Mouse (Mus musculus) induced T-regulatory cell, adult 2 months (primary cell): ENCODE measurements around the gene Fads1.
"Not testable (repeated sequence)": the region's sequence is repeated elsewhere in the genome, so short reads cannot be mapped to it uniquely, and the experiment has no call there.

ENCODE experiments used
- DNase-seq: peaks from one replicate; pipeline ENCODE4 v3.0.0-alpha.2; 2012; ENCODE audit warnings: low read depth

The Fads1 gene

DNA sequence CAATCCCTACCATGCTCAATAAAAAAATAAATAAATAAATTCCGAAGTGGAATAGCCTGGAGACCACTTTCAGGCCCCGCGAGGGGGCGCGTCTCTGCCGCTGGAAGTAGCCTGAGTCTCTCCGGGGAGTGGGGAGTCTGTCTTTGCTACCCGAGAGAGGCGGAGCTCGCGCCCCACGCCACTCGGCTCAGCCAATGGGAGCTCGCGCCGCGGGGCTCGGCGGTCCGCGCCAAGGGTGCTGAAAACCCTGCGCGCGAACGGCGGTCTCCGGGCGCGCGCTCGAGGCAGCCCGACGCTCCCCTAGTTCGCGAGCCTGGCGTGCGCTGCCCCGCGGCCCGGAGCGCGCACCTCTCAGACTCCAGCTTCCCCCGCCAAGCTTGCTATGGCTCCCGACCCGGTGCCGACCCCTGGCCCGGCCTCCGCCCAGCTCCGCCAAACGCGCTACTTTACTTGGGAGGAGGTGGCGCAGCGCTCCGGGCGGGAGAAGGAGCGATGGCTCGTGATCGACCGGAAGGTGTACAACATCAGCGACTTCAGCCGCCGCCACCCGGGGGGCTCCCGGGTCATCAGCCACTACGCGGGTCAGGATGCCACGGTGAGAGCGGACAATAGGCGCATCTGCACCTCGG is at the start of gene Fads1:
Gene Fads1 (plus strand): TSS at position 219 of the 629 bp plus-strand sequence.
- DNase-seq, result peak; percentile 89

DNA sequence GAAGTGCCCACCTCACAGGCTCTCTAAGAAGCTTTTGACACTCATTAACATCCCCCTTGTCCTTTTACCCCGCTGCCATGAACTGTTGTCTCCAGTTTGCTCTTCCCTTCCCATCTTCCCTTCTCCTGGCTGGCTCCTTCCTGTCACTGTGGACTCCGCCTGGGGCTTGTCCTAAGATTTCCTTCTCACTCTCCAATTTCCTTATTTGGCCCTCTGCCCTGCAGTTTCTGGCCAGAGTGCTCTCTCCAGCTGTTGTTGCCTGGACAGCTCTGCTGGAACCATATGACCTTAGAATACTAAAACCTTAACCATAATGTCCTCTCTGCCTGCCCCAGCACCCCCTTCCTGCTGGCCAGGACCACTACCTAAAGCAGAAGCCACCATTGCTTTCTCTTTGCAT is 48.0 kb upstream of the Fads1 start:
- no peak for DNase-seq

- DNase-seq, result no peak
Observed at GRCm38 (mm10) chr19:10137423-10137822, 45.3 kb upstream of the Fads1 start.

DNA sequence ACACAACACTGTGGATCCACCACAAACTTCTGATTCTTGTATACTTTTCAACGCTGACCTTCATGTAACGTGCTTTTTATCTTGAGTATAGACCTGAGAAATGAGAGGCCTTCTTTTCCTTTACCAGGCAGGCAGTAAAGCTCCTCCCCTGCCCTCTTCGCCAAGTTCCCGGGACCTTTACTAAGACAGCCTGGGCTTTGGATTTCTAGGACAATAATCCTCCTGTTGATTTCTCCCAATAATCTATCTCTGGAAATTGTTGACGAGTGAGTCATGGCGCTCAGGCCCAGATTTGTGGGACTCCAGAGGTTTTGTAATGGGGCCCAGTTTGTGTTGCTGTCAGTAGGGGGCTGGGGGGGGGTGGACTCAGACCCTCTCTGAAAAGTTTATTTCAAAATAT is 43.0 kb upstream of the Fads1 start:
- no peak for DNase-seq

DNA sequence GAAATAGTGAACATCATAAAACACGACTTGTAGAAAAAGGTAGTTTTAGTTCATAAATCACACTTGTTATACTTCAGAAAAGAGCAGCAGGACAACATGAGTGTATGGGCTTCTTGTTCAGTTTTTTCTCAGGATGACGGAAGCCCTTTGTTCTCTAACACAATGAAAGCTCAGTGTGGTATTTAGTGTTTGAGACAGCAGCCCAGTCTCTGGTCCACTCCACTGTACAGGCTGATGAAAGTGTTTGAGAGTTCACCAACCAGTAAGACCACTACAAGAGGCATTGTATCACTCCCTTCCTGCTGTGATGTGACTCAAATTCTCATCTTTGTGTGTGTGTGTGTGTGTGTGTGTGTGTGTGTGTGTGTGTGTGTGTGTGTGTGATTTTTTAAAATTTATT is 39.0 kb upstream of the Fads1 start:
- DNase-seq, result no peak

DNA sequence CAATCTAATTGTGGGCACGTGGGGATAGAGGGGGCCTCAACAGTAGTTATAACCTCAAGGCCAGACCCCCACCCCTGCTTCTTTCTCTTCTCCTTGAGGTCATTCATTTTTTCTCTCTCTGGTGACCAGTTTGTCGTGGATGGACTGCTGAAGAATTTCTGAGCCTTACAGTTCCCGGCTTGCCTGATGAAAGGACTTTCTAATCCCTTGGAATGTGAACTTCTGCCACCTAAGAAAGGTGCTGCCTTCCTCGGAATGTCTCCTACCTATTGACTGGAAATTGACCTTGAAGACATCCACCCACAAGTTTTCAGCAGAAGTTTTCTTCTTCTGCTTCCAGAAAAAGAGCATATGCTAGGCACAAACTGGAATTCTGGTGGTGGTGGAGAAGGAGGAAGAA is 38.2 kb upstream of the Fads1 start:
- no peak for DNase-seq

DNA sequence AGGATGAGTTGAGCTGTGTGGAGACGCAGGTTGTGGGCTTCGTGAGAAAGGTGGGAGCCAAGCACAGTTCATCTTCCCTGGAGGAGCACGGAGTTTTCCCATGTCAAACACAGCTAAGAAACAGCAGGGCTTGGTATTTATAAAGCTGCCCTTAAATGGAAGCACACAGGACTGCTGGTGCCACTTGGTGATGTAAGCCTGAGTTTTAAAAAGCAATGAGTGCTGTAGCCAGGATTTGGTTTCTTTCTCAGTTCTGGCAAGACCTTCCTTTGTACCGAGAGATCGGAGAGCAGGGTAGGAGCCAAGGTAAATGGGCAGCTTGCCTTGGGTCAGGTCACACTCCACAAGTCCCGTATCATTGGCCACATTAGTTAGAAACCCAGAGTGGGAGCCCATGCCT is 34.1 kb upstream of the Fads1 start:
- DNase-seq, result no peak

GRCm38 (mm10) chr19:10149189-10149588 is 33.5 kb upstream of the Fads1 start:
- DNase-seq, result no peak

GRCm38 (mm10) chr19:10157725-10158124 is 25.0 kb upstream of the Fads1 start:
- DNase-seq, result no peak

DNA sequence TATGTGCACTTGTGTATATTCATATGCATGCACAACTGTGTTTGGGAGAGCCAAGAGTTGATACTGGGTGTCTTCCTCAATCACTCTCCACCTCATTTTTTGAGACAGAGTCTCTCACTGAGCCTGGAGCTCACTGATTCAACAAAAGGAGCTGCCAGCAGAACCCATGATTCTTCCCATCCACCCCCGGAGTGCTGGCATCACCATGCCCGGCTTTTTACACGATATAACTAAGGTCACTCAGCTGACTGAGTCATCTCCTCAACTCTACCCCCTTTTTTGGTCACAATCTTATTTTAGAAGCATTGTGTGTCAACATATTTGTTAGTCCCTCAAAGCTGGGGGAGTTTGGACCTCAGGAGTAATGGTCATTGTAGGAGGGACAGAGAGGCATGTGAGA is 18.8 kb upstream of the Fads1 start:
- DNase-seq, result no peak

- not testable (repeated sequence) for DNase-seq
Observed at GRCm38 (mm10) chr19:10165928-10166327, 16.8 kb upstream of the Fads1 start.

DNA sequence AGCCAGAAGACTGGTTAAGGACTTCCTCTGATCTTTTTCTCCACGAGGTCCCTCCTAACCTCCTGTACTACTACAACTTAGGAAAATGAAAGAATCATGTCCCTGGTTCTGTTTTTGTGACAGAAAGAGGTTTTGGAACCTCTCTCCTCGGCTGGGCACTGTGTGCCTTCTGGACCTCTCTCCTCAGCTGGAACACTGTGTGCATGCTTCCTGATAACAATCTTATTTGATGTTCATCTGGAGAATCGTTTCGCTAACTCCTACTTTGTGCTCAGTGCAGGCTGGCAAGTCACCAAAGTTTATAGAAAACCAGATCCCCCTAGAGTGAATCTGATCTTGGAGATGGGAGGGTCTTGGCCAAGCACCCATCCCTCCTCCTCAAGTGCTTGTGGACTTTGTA is 15.6 kb upstream of the Fads1 start:
- no peak for DNase-seq

GRCm38 (mm10) chr19:10167951-10168350 is 14.7 kb upstream of the Fads1 start:
- DNase-seq, result no peak

GRCm38 (mm10) chr19:10168441-10168840 is 14.2 kb upstream of the Fads1 start:
- no peak for DNase-seq

GRCm38 (mm10) chr19:10169179-10169578 is 13.5 kb upstream of the Fads1 start:
- no peak for DNase-seq

GRCm38 (mm10) chr19:10169692-10170330 is 12.9 kb upstream of the Fads1 start:
- DNase-seq, result not testable (repeated sequence)

- DNase-seq, result no peak
Observed at GRCm38 (mm10) chr19:10170466-10170865, 12.2 kb upstream of the Fads1 start.

DNA sequence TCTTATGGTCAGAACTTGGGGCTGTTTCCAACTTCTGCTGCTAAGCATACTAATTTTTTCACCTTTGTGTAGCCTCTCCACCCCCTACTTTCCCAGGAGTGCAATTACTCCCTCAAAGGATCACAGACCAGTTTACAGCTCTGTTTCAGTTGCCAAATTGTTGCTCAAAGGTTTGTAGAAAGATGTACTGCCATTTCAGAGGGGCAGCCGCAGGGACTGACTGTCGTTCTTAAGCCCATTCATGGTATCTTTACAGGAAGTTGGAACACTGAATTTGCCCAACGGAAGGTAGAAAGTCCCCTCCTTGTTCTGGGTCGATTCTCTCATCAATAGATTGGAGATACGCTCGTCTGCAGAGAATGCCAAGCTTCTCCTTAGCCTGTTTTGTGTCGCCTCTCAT is 11.3 kb upstream of the Fads1 start:
- DNase-seq, result no peak

GRCm38 (mm10) chr19:10171846-10172245 is 10.8 kb upstream of the Fads1 start:
- no peak for DNase-seq

- peak; percentile 44 for DNase-seq
Observed at GRCm38 (mm10) chr19:10173116-10173718, 9.5 kb upstream of the Fads1 start.

DNA sequence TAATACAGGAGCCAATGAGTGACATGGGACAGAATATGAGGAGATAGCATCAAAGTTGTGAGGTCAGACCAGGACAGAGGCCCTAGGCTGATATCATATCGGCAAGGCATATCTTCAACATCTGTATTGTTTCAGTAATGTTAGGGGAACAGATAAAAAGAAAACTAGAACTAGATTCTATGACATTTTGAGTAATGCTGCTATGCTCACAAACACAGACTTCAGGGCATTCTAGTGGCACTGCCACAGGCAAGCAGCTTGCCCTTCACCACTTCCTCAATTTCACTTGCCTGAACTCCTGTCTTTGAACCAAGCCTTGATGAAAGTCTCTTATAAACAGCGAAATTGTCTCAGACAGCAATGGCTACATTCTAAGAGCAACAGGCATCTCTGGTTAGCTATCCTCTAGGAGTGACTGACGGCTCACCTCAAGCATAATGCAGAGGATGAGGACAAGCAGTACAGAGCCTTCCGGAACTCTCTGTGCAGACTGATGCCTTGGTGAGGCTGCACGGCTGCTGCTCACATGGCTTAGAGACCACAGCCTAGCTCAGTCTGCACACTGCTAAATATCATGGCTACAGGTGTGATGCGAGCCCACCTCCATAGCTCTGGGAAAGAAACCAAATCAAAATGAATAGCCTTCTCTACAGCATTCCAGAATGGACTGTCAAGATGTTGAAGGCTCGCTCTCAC is 8.7 kb upstream of the Fads1 start:
- DNase-seq, result no peak

DNA sequence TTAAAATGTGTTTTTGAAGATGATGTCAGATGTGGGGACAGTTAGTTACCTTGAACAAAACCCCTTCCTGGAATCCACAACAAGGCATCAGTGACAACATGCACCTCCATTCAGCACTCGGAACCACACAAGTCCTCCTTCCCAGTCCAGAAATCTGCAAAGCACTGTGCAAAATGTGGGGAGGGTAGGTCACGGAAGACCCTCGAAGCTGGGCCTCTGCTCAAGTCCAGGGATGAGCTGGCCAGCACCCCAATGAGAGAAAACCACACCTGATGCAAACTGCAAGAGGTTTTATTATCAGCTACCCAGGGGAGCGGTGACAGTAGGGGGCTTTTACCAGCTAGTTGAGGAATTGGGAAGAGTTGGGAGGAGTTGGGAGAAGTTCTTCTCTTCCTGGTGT is 7.7 kb upstream of the Fads1 start:
- no peak for DNase-seq

DNA sequence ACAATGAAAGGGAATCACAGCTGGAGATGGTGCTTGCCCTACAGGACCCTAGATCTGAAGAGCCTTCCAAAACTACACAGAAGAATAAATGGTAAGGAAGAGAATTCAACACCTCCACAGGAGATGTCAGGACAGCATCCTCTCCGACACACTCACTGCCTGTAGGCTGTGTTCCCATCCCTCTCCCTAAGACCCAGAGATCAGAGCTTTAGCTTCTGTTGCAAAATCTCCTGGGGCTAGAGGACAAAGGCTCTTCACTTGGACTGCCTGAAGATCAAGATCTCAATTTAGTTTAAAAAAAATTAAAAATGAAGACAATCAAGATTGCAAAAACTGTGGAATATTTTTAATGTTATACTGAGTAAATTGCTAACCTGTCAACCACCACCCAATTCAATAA is 6.2 kb upstream of the Fads1 start:
- no peak for DNase-seq
